Mouse (Mus musculus): ENCODE measurements at regions not wholly inside any gene's neighbourhood (a gene's known extent, or its start where the extent isn't known, plus 50 kb on each side); places are given as distances from the start of the nearest gene placed in this dataset.

GRCm38 (mm10) chr12:39528121-39528520, 509.7 kb downstream of the Arl4a start:
- DNase-seq (ENCODE audit: low spot score) (no peak), ATAC-seq (replicated peaks; ENCODE audit: low FRiP score, low TSS enrichment, low read depth) (no peak)
- no peaks in the 10 kb centered on the region for H3K4me1 ChIP-seq (replicated peaks; ENCODE audit: control insufficient read depth, insufficient read depth, low read length)
- H3K9ac ChIP-seq (ENCODE audit: low read length), result no peak overlapping the region
- no peak overlapping the region for H3K27ac ChIP-seq (ENCODE audit: low read depth)
- WGBS, result 58% methylated on average over 4 of the region's 4 CpGs
- H3K27me3 ChIP-seq (replicated peaks; ENCODE audit: control insufficient read depth, insufficient read depth, low read length), result no peaks in the 10 kb centered on the region
- H3K36me3 ChIP-seq (ENCODE audit: control insufficient read depth, insufficient read depth, low read length), result no peaks in the 10 kb centered on the region
- no peak overlapping the region for H3K4me3 ChIP-seq (ENCODE audit: low read depth, low read length)
- no peak overlapping the region for H3K4me2 ChIP-seq (ENCODE audit: low read length)
- no peaks in the 10 kb centered on the region for H3K9me3 ChIP-seq (ENCODE audit: control insufficient read depth, low read length)

GRCm38 (mm10) chr12:39527216-39527600, 510.6 kb downstream of the Arl4a start:
- Histone ChIP-seq H3K9me3 (ENCODE audit: control insufficient read depth, low read length) (no peaks in the 10 kb centered on the region), H3K4me3 (ENCODE audit: low read depth, low read length) (no peak overlapping the region), H3K4me2 (ENCODE audit: low read length) (no peak overlapping the region), H3K27me3 (replicated peaks; ENCODE audit: control insufficient read depth, insufficient read depth, low read length) (no peaks in the 10 kb centered on the region), H3K9ac (ENCODE audit: low read length) (no peak overlapping the region), H3K27ac (ENCODE audit: low read depth) (no peak overlapping the region), H3K36me3 (ENCODE audit: control insufficient read depth, insufficient read depth, low read length) (no peaks in the 10 kb centered on the region), H3K4me1 (replicated peaks; ENCODE audit: control insufficient read depth, insufficient read depth, low read length) (no peaks in the 10 kb centered on the region)
- DNase-seq (ENCODE audit: low spot score), result no peak
- no peak for ATAC-seq (replicated peaks; ENCODE audit: low FRiP score, low TSS enrichment, low read depth)
- WGBS, result 78% methylated on average over 3 of the region's 3 CpGs

DNA sequence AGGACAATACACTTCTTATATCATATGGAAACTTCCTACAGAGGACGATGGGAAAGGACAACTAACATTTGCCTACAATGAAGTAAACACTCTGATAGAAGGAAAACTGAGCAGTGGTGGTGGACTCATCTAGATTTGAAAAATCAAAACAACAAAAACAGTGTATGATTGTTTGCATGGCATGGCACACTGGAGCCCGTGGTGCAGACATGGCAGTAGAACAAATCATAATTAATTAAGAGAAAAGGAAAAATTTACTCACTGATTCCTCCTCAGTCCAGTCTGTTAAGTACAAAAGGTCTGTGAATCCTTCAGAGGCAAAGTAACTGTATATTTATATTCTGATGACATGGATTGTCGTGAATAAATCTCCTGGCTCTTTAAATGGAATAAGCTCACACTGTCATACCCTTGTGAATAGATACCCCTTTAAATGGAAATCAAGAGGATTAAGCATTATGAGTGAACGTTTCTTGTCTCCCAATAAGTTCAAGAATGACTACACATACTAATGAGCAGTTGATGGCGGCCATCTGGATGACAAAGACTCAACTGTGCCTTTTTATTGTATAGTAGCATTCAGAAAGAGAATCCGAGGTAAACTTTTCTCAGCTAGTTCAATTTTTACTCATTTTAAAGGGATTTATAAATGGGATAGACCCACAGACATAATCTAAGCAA, 511.1 kb downstream of the Arl4a start:
- no peak overlapping the region for H3K9ac ChIP-seq (ENCODE audit: low read length)
- H3K36me3 ChIP-seq (ENCODE audit: control insufficient read depth, insufficient read depth, low read length), result no peaks in the 10 kb centered on the region
- H3K27me3 ChIP-seq (replicated peaks; ENCODE audit: control insufficient read depth, insufficient read depth, low read length), result no peaks in the 10 kb centered on the region
- ATAC-seq (replicated peaks; ENCODE audit: low FRiP score, low TSS enrichment, low read depth), result no peak
- no peak overlapping the region for H3K4me3 ChIP-seq (ENCODE audit: low read depth, low read length)
- no peak overlapping the region for H3K27ac ChIP-seq (ENCODE audit: low read depth)
- no peaks in the 10 kb centered on the region for H3K4me1 ChIP-seq (replicated peaks; ENCODE audit: control insufficient read depth, insufficient read depth, low read length)
- 71% methylated on average over 6 of the region's 6 CpGs for WGBS
- no peaks in the 10 kb centered on the region for H3K9me3 ChIP-seq (ENCODE audit: control insufficient read depth, low read length)
- H3K4me2 ChIP-seq (ENCODE audit: low read length), result no peak overlapping the region
- DNase-seq (ENCODE audit: low spot score), result no peak

DNA sequence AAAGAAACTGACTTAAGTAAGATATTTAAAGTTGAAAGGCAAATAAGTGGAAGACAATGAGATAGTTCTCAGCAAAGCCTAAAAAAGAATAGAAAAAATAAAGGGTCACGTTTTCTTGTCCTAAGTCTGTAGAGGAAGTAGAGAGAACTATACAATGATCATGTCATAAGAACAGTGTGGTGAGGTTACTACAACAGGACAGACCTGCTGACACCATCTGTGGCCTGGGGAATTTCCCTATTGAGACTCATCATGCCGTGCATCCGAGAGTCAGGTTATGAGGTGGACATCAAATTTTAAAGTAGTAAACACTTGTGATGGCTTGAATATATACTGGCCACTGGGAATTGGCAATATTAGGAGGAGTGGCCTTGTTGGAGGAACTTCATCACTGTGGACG, 522.1 kb downstream of the Arl4a start:
- Histone ChIP-seq H3K27ac (ENCODE audit: low read depth) (no peak overlapping the region), H3K9ac (ENCODE audit: low read length) (no peak overlapping the region), H3K27me3 (replicated peaks; ENCODE audit: control insufficient read depth, insufficient read depth, low read length) (no peaks in the 10 kb centered on the region), H3K9me3 (ENCODE audit: control insufficient read depth, low read length) (no peaks in the 10 kb centered on the region), H3K4me2 (ENCODE audit: low read length) (no peak overlapping the region), H3K4me1 (replicated peaks; ENCODE audit: control insufficient read depth, insufficient read depth, low read length) (no peaks in the 10 kb centered on the region), H3K4me3 (ENCODE audit: low read depth, low read length) (no peak overlapping the region), H3K36me3 (ENCODE audit: control insufficient read depth, insufficient read depth, low read length) (no peaks in the 10 kb centered on the region)
- ATAC-seq (replicated peaks; ENCODE audit: low FRiP score, low TSS enrichment, low read depth) (no peak), DNase-seq (ENCODE audit: low spot score) (no peak)
- WGBS, result 90% methylated on average over 4 of the region's 4 CpGs

GRCm38 (mm10) chr12:39510855-39511254, 527.0 kb downstream of the Arl4a start:
- no peak overlapping the region for H3K4me3 ChIP-seq (ENCODE audit: low read depth, low read length)
- H3K4me2 ChIP-seq (ENCODE audit: low read length), result no peak overlapping the region
- H3K27me3 ChIP-seq (replicated peaks; ENCODE audit: control insufficient read depth, insufficient read depth, low read length), result no peaks in the 10 kb centered on the region
- ATAC-seq (replicated peaks; ENCODE audit: low FRiP score, low TSS enrichment, low read depth), result no peak
- no peak overlapping the region for H3K9ac ChIP-seq (ENCODE audit: low read length)
- no peaks in the 10 kb centered on the region for H3K9me3 ChIP-seq (ENCODE audit: control insufficient read depth, low read length)
- WGBS, result 83% methylated on average over 5 of the region's 5 CpGs
- DNase-seq (ENCODE audit: low spot score), result no peak
- no peaks in the 10 kb centered on the region for H3K36me3 ChIP-seq (ENCODE audit: control insufficient read depth, insufficient read depth, low read length)
- peaks cover 3% of the 10 kb centered on the region; the same call in 1 of the 2 replicates for H3K4me1 ChIP-seq (replicated peaks; ENCODE audit: control insufficient read depth, insufficient read depth, low read length)
- H3K27ac ChIP-seq (ENCODE audit: low read depth), result no peak overlapping the region

DNA sequence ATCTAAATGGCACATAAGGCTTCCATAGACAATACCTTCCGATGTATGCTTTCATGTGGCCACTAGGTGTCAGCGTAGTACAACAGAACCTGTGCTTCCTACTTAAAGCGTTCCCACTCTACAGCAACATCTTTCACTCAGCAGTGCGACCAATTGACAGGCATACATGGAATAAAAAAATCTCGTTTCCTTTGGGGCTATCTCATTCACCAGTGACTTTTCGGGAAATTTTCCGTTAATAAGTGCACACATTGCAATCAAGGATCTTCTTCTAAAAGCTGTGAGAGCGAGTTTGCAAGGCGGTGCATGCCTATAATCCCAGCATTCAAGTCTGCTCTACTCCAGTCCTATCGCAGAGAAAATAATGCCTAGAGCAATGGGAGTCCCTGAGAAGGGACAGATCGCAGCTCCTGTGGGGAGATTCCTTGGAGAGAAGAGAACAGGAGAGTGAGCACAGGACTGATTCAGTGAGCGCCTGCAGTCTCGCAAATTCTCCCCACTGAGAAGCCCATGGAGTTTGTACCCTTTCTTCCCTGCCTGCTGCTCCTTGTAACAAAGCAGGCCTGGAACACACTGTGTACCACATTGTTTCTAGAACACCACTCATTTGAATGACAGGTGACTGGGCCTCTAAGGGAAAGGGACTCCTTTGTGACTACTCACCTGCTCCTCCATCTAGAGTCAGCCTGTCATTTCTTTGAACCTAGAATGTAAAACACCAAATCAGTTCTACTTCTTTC, 527.6 kb downstream of the Arl4a start:
- H3K9ac ChIP-seq (ENCODE audit: low read length), result no peak overlapping the region
- H3K36me3 ChIP-seq (ENCODE audit: control insufficient read depth, insufficient read depth, low read length), result no peaks in the 10 kb centered on the region
- no peaks in the 10 kb centered on the region for H3K27me3 ChIP-seq (replicated peaks; ENCODE audit: control insufficient read depth, insufficient read depth, low read length)
- H3K4me2 ChIP-seq (ENCODE audit: low read length), result peak overlapping the region; percentile 25
- DNase-seq (ENCODE audit: low spot score) (peak; percentile 75), ATAC-seq (replicated peaks; ENCODE audit: low FRiP score, low TSS enrichment, low read depth) (peak; percentile 66; the same call in 1 of the 2 replicates)
- peaks cover 3% of the 10 kb centered on the region; the same call in 1 of the 2 replicates for H3K4me1 ChIP-seq (replicated peaks; ENCODE audit: control insufficient read depth, insufficient read depth, low read length)
- WGBS, result 26% methylated on average over 13 of the region's 13 CpGs
- no peak overlapping the region for H3K4me3 ChIP-seq (ENCODE audit: low read depth, low read length)
- no peak overlapping the region for H3K27ac ChIP-seq (ENCODE audit: low read depth)
- H3K9me3 ChIP-seq (ENCODE audit: control insufficient read depth, low read length), result no peaks in the 10 kb centered on the region

GRCm38 (mm10) chr12:39496203-39496602, 541.6 kb downstream of the Arl4a start:
- DNase-seq (ENCODE audit: low spot score) (peak; percentile 68), ATAC-seq (replicated peaks; ENCODE audit: low FRiP score, low TSS enrichment, low read depth) (no peak)
- H3K36me3 ChIP-seq (ENCODE audit: control insufficient read depth, insufficient read depth, low read length), result no peaks in the 10 kb centered on the region
- H3K9ac ChIP-seq (ENCODE audit: low read length), result no peak overlapping the region
- H3K4me1 ChIP-seq (replicated peaks; ENCODE audit: control insufficient read depth, insufficient read depth, low read length), result no peaks in the 10 kb centered on the region
- 42% methylated on average over 2 of the region's 2 CpGs for WGBS
- no peak overlapping the region for H3K27ac ChIP-seq (ENCODE audit: low read depth)
- no peak overlapping the region for H3K4me3 ChIP-seq (ENCODE audit: low read depth, low read length)
- no peak overlapping the region for H3K4me2 ChIP-seq (ENCODE audit: low read length)
- no peaks in the 10 kb centered on the region for H3K27me3 ChIP-seq (replicated peaks; ENCODE audit: control insufficient read depth, insufficient read depth, low read length)
- H3K9me3 ChIP-seq (ENCODE audit: control insufficient read depth, low read length), result no peaks in the 10 kb centered on the region

DNA sequence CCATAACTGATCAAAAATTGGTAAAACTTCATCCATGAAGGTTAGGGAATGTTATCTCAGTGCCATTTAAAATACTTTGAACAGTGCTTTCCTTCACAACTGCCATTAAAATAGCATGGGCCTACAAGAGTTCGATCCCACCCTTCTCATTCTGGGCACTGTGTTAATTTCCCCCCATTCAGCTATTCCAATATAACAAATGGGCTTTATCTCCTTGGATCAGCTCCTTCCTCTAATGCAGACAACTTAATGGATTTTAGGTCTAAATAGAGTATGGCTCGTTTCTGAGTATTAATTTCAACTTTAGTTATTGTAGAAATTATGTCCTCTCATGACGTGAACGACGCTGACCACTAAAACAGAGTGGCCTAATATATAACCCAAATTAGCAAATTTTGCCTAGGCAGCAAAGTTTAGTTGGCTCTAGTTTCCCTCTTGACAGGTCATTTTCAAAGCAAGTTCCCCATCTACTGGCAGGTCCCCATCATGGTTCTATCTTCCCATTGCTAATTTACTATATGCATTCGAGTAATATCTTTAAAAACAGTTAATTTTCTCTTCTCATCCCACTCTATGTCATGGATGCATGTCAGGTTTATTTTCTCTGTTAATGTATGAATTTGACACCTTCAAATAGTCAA, 544.1 kb downstream of the Arl4a start:
- Histone ChIP-seq H3K4me3 (ENCODE audit: low read depth, low read length) (no peak overlapping the region), H3K27me3 (replicated peaks; ENCODE audit: control insufficient read depth, insufficient read depth, low read length) (no peaks in the 10 kb centered on the region), H3K4me2 (ENCODE audit: low read length) (no peak overlapping the region), H3K9ac (ENCODE audit: low read length) (no peak overlapping the region), H3K36me3 (ENCODE audit: control insufficient read depth, insufficient read depth, low read length) (no peaks in the 10 kb centered on the region), H3K4me1 (replicated peaks; ENCODE audit: control insufficient read depth, insufficient read depth, low read length) (no peaks in the 10 kb centered on the region), H3K9me3 (ENCODE audit: control insufficient read depth, low read length) (no peaks in the 10 kb centered on the region), H3K27ac (ENCODE audit: low read depth) (no peak overlapping the region)
- WGBS, result 52% methylated on average over 6 of the region's 6 CpGs
- no peak for ATAC-seq (replicated peaks; ENCODE audit: low FRiP score, low TSS enrichment, low read depth)
- DNase-seq (ENCODE audit: low spot score), result no peak

Data from intestine, embryonic 14.5 days (tissue).